ENCODE assay signal across 8 mouse cellular contexts in genomic region chr6:124741842-124742241, GRCm38 (mm10). TPM values are rescaled to one million over a fixed set of nuclear protein-coding genes. Genes with fewer than 3 reads are reported as not detected.
DNase-seq lines count a peak whose midpoint lies in the region; ATAC-seq lines count a peak whose summit lies in the region.
"Had no signal": no experiment of that assay in that cellular context is flagged by ENCODE, and none has a peak within 500 bp of the region (broad histone marks: within the 10 kb centered on the region; RNA-seq: fewer than 3 reads in every experiment).

No protein-coding gene starts in this region.

- WGBS in forebrain, embryonic 13.5 days: 65% methylated on average over 3 of the region's 3 CpGs
- WGBS in limb, embryonic 15.5 days: 65% methylated on average over 3 of the region's 3 CpGs
- 74% methylated on average over 3 of the region's 3 CpGs for WGBS in stomach, embryonic 16.5 days

- peaks cover 84% of the 10 kb centered on the region for H3K4me1 ChIP-seq in megakaryocyte, embryonic 14.5 days
- peaks cover 48% of the 10 kb centered on the region for H3K4me1 ChIP-seq in forebrain, embryonic 13.5 days
- peaks cover 49% of the 10 kb centered on the region for H3K4me1 ChIP-seq in limb, embryonic 15.5 days
- peaks cover 38% of the 10 kb centered on the region for H3K4me1 ChIP-seq in stomach, embryonic 16.5 days (ENCODE audit: control insufficient read depth, insufficient read depth, low read length)

- no peaks in the 10 kb centered on the region for H3K9me3 ChIP-seq in megakaryocyte, embryonic 14.5 days
- H3K9me3 ChIP-seq in forebrain, embryonic 13.5 days (replicated peaks): no peaks in the 10 kb centered on the region
- no peaks in the 10 kb centered on the region for H3K9me3 ChIP-seq in limb, embryonic 15.5 days
- H3K9me3 ChIP-seq in stomach, embryonic 16.5 days (replicated peaks; ENCODE audit: control insufficient read depth, low read length): no peaks in the 10 kb centered on the region

- H3K36me3 ChIP-seq in megakaryocyte, embryonic 14.5 days (replicated peaks; ENCODE audit: low read length): peaks cover 40% of the 10 kb centered on the region
- peaks cover 41% of the 10 kb centered on the region for H3K36me3 ChIP-seq in forebrain, embryonic 13.5 days (ENCODE audit: poor library complexity, severe bottlenecking)
- H3K36me3 ChIP-seq in limb, embryonic 15.5 days: peaks cover 32% of the 10 kb centered on the region
- peaks cover 8% of the 10 kb centered on the region for H3K36me3 ChIP-seq in stomach, embryonic 16.5 days (ENCODE audit: control insufficient read depth, insufficient read depth, low read length)

- no peaks in the 10 kb centered on the region for H3K27me3 ChIP-seq in megakaryocyte, embryonic 14.5 days (replicated peaks)
- H3K27me3 ChIP-seq in forebrain, embryonic 13.5 days: no peaks in the 10 kb centered on the region
- no peaks in the 10 kb centered on the region for H3K27me3 ChIP-seq in limb, embryonic 15.5 days
- H3K27me3 ChIP-seq in stomach, embryonic 16.5 days (ENCODE audit: control insufficient read depth, insufficient read depth, low read length): no peaks in the 10 kb centered on the region

- peak overlapping the region; percentile 95 for H3K9ac ChIP-seq in forebrain, embryonic 13.5 days
- peak overlapping the region; percentile 21; the same call in 1 of the 2 replicates for H3K9ac ChIP-seq in limb, embryonic 15.5 days
- H3K9ac ChIP-seq in stomach, embryonic 16.5 days (ENCODE audit: low read length): peak overlapping the region; percentile 70

- H3K27ac ChIP-seq in forebrain, embryonic 13.5 days: peak overlapping the region; percentile 100
- H3K27ac ChIP-seq in limb, embryonic 15.5 days: peak overlapping the region; percentile 97
- H3K27ac ChIP-seq in stomach, embryonic 16.5 days (ENCODE audit: low read length): peak overlapping the region; percentile 100

- H3K4me3 ChIP-seq in megakaryocyte, embryonic 14.5 days (replicated peaks): peak overlapping the region; percentile 97
- H3K4me3 ChIP-seq in forebrain, embryonic 13.5 days: peak overlapping the region; percentile 67
- peak overlapping the region; percentile 64 for H3K4me3 ChIP-seq in limb, embryonic 15.5 days
- peak overlapping the region; percentile 68 for H3K4me3 ChIP-seq in stomach, embryonic 16.5 days (replicated peaks; ENCODE audit: low read length)

- ATAC-seq in megakaryocyte, adult 5-6 weeks (ENCODE audit: poor library complexity, severe bottlenecking): no peak
- no peak for ATAC-seq in forebrain, embryonic 13.5 days
- no peak for ATAC-seq in limb, embryonic 15.5 days (ENCODE audit: insufficient number of reproducible peaks, low FRiP score, low TSS enrichment, low read depth)
- ATAC-seq in stomach, embryonic 16.5 days (ENCODE audit: insufficient read depth, low FRiP score): no peak

- no peak for DNase-seq in adrenal gland, postnatal 14 days
- no peak for DNase-seq in cerebellum, adult 9-10 months

- peak overlapping the region; percentile 78 for H3K4me2 ChIP-seq in forebrain, embryonic 13.5 days
- H3K4me2 ChIP-seq in limb, embryonic 15.5 days: peak overlapping the region; percentile 75
- H3K4me2 ChIP-seq in stomach, embryonic 16.5 days (ENCODE audit: low read depth, low read length): peak overlapping the region; percentile 88

RNA-seq across cellular contexts. Expression of gene Grcc10, which starts 0.7 kb away (rescaled TPM):
- 11.7 and 65.2 TPM in 2 replicates for polyA plus RNA-seq in megakaryocyte, embryonic 14.5 days (2012; ENCODE audit: insufficient read depth, low replicate concordance)
- 177 and 203 TPM in 2 replicates for total RNA-seq in megakaryocyte, adult 5-6 weeks (2015)
- 121 and 136 TPM in 2 replicates for total RNA-seq in megakaryocyte, adult 5-6 weeks (2017)
- 675 and 699 TPM in 2 replicates for polyA plus RNA-seq in forebrain, embryonic 13.5 days (2015; fragmentation: Nextera tagmentation; extraction: Ambion mirVana)
- 356 and 402 TPM in 2 replicates for polyA plus RNA-seq in limb, embryonic 15.5 days (2015; fragmentation: Nextera tagmentation; extraction: Ambion mirVana)
- 352 and 357 TPM in 2 replicates for polyA plus RNA-seq in stomach, embryonic 16.5 days (2015; fragmentation: Nextera tagmentation; extraction: Ambion mirVana)
- 338 and 346 TPM in 2 replicates for total RNA-seq in adrenal gland, postnatal 14 days (2021)

RNA-seq across cellular contexts. Expression of gene Ptpn6, which starts 3.3 kb away (rescaled TPM):
- 19.9 and 20.1 TPM in 2 replicates for polyA plus RNA-seq in megakaryocyte, embryonic 14.5 days (2012; ENCODE audit: insufficient read depth, low replicate concordance)
- 308 and 336 TPM in 2 replicates for total RNA-seq in megakaryocyte, adult 5-6 weeks (2015)
- 1,009 and 1,024 TPM in 2 replicates for total RNA-seq in megakaryocyte, adult 5-6 weeks (2017)
- polyA plus RNA-seq in forebrain, embryonic 13.5 days (2015; fragmentation: Nextera tagmentation; extraction: Ambion mirVana): 2.5 and 3.8 TPM in 2 replicates
- polyA plus RNA-seq in limb, embryonic 15.5 days (2015; fragmentation: Nextera tagmentation; extraction: Ambion mirVana): 17.4 and 17.8 TPM in 2 replicates
- polyA plus RNA-seq in stomach, embryonic 16.5 days (2015; fragmentation: Nextera tagmentation; extraction: Ambion mirVana): 19.6 and 20.1 TPM in 2 replicates
- 7.3 and 23.1 TPM in 2 replicates for total RNA-seq in adrenal gland, postnatal 14 days (2021)

RNA-seq across cellular contexts. Expression of gene Gm45234, which starts 14.0 kb away (rescaled TPM):
- polyA plus RNA-seq in megakaryocyte, embryonic 14.5 days (2012; ENCODE audit: insufficient read depth, low replicate concordance): 43.0 TPM in 1 of 2 replicates, not detected in the other
- total RNA-seq in megakaryocyte, adult 5-6 weeks (2015): not detected in 2 replicates
- total RNA-seq in megakaryocyte, adult 5-6 weeks (2017): not detected in 2 replicates
- polyA plus RNA-seq in forebrain, embryonic 13.5 days (2015; fragmentation: Nextera tagmentation; extraction: Ambion mirVana): not detected in 2 replicates
- 0.10 TPM in 1 of 2 replicates, not detected in the other for polyA plus RNA-seq in limb, embryonic 15.5 days (2015; fragmentation: Nextera tagmentation; extraction: Ambion mirVana)
- polyA plus RNA-seq in stomach, embryonic 16.5 days (2015; fragmentation: Nextera tagmentation; extraction: Ambion mirVana): not detected in 2 replicates
- not detected in 2 replicates for total RNA-seq in adrenal gland, postnatal 14 days (2021)
- polyA plus RNA-seq: large intestine, adult 2 months had no signal

RNA-seq across cellular contexts. Expression of gene Atn1, which starts 14.5 kb away (rescaled TPM):
- polyA plus RNA-seq in megakaryocyte, embryonic 14.5 days (2012; ENCODE audit: insufficient read depth, low replicate concordance): 38.5 and 97.6 TPM in 2 replicates
- total RNA-seq in megakaryocyte, adult 5-6 weeks (2015): 25.7 and 29.8 TPM in 2 replicates
- total RNA-seq in megakaryocyte, adult 5-6 weeks (2017): 3.0 and 10.9 TPM in 2 replicates
- polyA plus RNA-seq in forebrain, embryonic 13.5 days (2015; fragmentation: Nextera tagmentation; extraction: Ambion mirVana): 17.7 and 19.8 TPM in 2 replicates
- polyA plus RNA-seq in limb, embryonic 15.5 days (2015; fragmentation: Nextera tagmentation; extraction: Ambion mirVana): 15.1 and 15.7 TPM in 2 replicates
- 12.2 and 13.1 TPM in 2 replicates for polyA plus RNA-seq in stomach, embryonic 16.5 days (2015; fragmentation: Nextera tagmentation; extraction: Ambion mirVana)
- 70.3 and 84.6 TPM in 2 replicates for total RNA-seq in adrenal gland, postnatal 14 days (2021)

RNA-seq across cellular contexts. Expression of gene Eno2, which starts 27.6 kb away (rescaled TPM):
- polyA plus RNA-seq in megakaryocyte, embryonic 14.5 days (2012; ENCODE audit: insufficient read depth, low replicate concordance): 5.8 and 6.2 TPM in 2 replicates
- not detected in 2 replicates for total RNA-seq in megakaryocyte, adult 5-6 weeks (2015)
- total RNA-seq in megakaryocyte, adult 5-6 weeks (2017): not detected in 2 replicates
- polyA plus RNA-seq in forebrain, embryonic 13.5 days (2015; fragmentation: Nextera tagmentation; extraction: Ambion mirVana): 15.4 and 19.4 TPM in 2 replicates
- polyA plus RNA-seq in limb, embryonic 15.5 days (2015; fragmentation: Nextera tagmentation; extraction: Ambion mirVana): 7.9 and 9.1 TPM in 2 replicates
- polyA plus RNA-seq in stomach, embryonic 16.5 days (2015; fragmentation: Nextera tagmentation; extraction: Ambion mirVana): 9.3 and 9.8 TPM in 2 replicates
- 13.0 and 18.9 TPM in 2 replicates for total RNA-seq in adrenal gland, postnatal 14 days (2021)

Comparison
In these comparisons a context has a peak if more than half of its experiments do, and no peak if none do; other contexts are left out.
1. H3K9ac ChIP-seq: peak in every context shown above with its lines; median percentile 95 in forebrain, embryonic 13.5 days; 70 in stomach, embryonic 16.5 days; 21 in limb, embryonic 15.5 days.